Mouse (Mus musculus) megakaryocyte, embryonic 14.5 days (primary cell): Measurements from ENCODE around the gene Pak4. TPM values are rescaled to one million over a fixed set of nuclear protein-coding genes. Genes with fewer than 3 reads are reported as not detected.
"Not testable (repeated sequence)": the region's sequence is repeated elsewhere in the genome, so short reads cannot be mapped to it uniquely, and the experiment has no call there.

Source experiments
- H3K27me3 ChIP-seq: replicated peaks from 2 replicates; pipeline ENCODE3; 2012; ENCODE audit warnings: inconsistent platforms
- H3K36me3 ChIP-seq: replicated peaks from 2 replicates; pipeline ENCODE3; 2012; ENCODE audit warnings: low read length, inconsistent platforms, mixed read lengths
- H3K4me1 ChIP-seq: 2 replicates; pipeline ENCODE4 v1.6.1; 2012; ENCODE audit warnings: inconsistent platforms
- H3K4me3 ChIP-seq: replicated peaks from 2 replicates; pipeline ENCODE3; 2012; ENCODE audit warnings: moderate library complexity, mild to moderate bottlenecking, inconsistent platforms
- H3K9me3 ChIP-seq: 2 replicates; pipeline ENCODE4 v1.6.1; 2012; ENCODE audit warnings: inconsistent platforms
- FLI1 ChIP-seq: IDR thresholded peaks from 2 replicates; pipeline ENCODE4 v1.6.1; 2012; ENCODE audit warnings: low read length, inconsistent platforms, mixed read lengths
- GATA1 ChIP-seq: IDR thresholded peaks from 3 replicates; pipeline ENCODE4 v1.6.1; 2012; ENCODE audit warnings: mixed read lengths, low read length, inconsistent platforms, borderline replicate concordance
- polyA plus RNA-seq: library from polyadenylated mRNA; stranded (reverse); fragments of >175 nt; gene quantifications from 2 replicates; pipeline ENCODE4 v1.2.3, GENCODE M21; 2012; ENCODE audit warnings: low replicate concordance; ENCODE audit not compliant: insufficient read depth

Pak4 gene
- polyA plus RNA-seq, 1 experiment = 17.3 TPM

- peaks cover 26% of the 10 kb centered on the region for H3K27me3 ChIP-seq
- no peaks in the 10 kb centered on the region for H3K36me3 ChIP-seq
- peaks cover 26% of the 10 kb centered on the region for H3K4me1 ChIP-seq
- H3K9me3 ChIP-seq = no peaks in the 10 kb centered on the region
- TF ChIP-seq GATA1 = no peak
- no peak for TF ChIP-seq FLI1
- no peak overlapping the region for H3K4me3 ChIP-seq
Observed at GRCm38 (mm10) chr7:28605951-28606350, 8.0 kb upstream of the Pak4 start.

- H3K36me3 ChIP-seq, H3K4me3 ChIP-seq, H3K9me3 ChIP-seq: not testable (repeated sequence)
- H3K27me3 ChIP-seq = peaks cover 22% of the 10 kb centered on the region
- peaks cover 25% of the 10 kb centered on the region for H3K4me1 ChIP-seq
Observed at GRCm38 (mm10) chr7:28603788-28604187, 5.8 kb upstream of the Pak4 start.

- peaks cover 30% of the 10 kb centered on the region for H3K4me1 ChIP-seq
- H3K27me3 ChIP-seq = peaks cover 22% of the 10 kb centered on the region
- H3K4me3 ChIP-seq = no peak overlapping the region
- TF ChIP-seq FLI1 = no peak
- TF ChIP-seq GATA1 = no peak
- no peaks in the 10 kb centered on the region for H3K9me3 ChIP-seq
- H3K36me3 ChIP-seq = no peaks in the 10 kb centered on the region
Observed at GRCm38 (mm10) chr7:28603136-28603535, 5.2 kb upstream of the Pak4 start.

- H3K4me1 ChIP-seq = peaks cover 40% of the 10 kb centered on the region
- H3K27me3 ChIP-seq = peaks cover 12% of the 10 kb centered on the region
- peak overlapping the region; percentile 71 for H3K4me3 ChIP-seq
- H3K36me3 ChIP-seq = no peaks in the 10 kb centered on the region
- H3K9me3 ChIP-seq = no peaks in the 10 kb centered on the region
- TF ChIP-seq FLI1 (no peak), GATA1 (no peak)
Observed at GRCm38 (mm10) chr7:28601668-28602067, 3.7 kb upstream of the Pak4 start.

GRCm38 (mm10) chr7:28601029-28601428 lies 3.0 kb upstream of the Pak4 start:
- H3K9me3 ChIP-seq = no peaks in the 10 kb centered on the region
- H3K4me1 ChIP-seq = peaks cover 46% of the 10 kb centered on the region
- no peaks in the 10 kb centered on the region for H3K36me3 ChIP-seq
- H3K27me3 ChIP-seq = peaks cover 6% of the 10 kb centered on the region
- no peak overlapping the region for H3K4me3 ChIP-seq
- TF ChIP-seq GATA1 (no peak), FLI1 (no peak)

- no peak overlapping the region for H3K4me3 ChIP-seq
- no peaks in the 10 kb centered on the region for H3K9me3 ChIP-seq
- peaks cover 60% of the 10 kb centered on the region for H3K4me1 ChIP-seq
- TF ChIP-seq GATA1 = no peak
- H3K27me3 ChIP-seq = peaks cover 2% of the 10 kb centered on the region
- H3K36me3 ChIP-seq = peaks cover 3% of the 10 kb centered on the region
Observed at GRCm38 (mm10) chr7:28598951-28599350, 966 bp upstream of the Pak4 start.

- Histone ChIP-seq H3K9me3 (no peaks in the 10 kb centered on the region), H3K27me3 (peaks cover 7% of the 10 kb centered on the region), H3K36me3 (peaks cover 6% of the 10 kb centered on the region), H3K4me3 (peak overlapping the region; percentile 93), H3K4me1 (peaks cover 73% of the 10 kb centered on the region)
- TF ChIP-seq GATA1 = no peak
- TF ChIP-seq FLI1 = no peak
Observed at GRCm38 (mm10) chr7:28597277-28597570, 761 bp downstream of the Pak4 start.

GRCm38 (mm10) chr7:28596436-28597276 lies 1.3 kb downstream of the Pak4 start:
- Histone ChIP-seq H3K27me3 (peaks cover 7% of the 10 kb centered on the region), H3K9me3 (no peaks in the 10 kb centered on the region), H3K4me3 (peak overlapping the region; percentile 93), H3K36me3 (peaks cover 6% of the 10 kb centered on the region), H3K4me1 (peaks cover 77% of the 10 kb centered on the region)
- TF ChIP-seq FLI1 = no peak
- TF ChIP-seq GATA1 = no peak

GRCm38 (mm10) chr7:28595751-28596435 lies 2.1 kb downstream of the Pak4 start:
- Histone ChIP-seq H3K9me3 (no peaks in the 10 kb centered on the region), H3K4me3 (peak overlapping the region; percentile 44), H3K36me3 (peaks cover 6% of the 10 kb centered on the region), H3K4me1 (peaks cover 76% of the 10 kb centered on the region), H3K27me3 (peaks cover 7% of the 10 kb centered on the region)
- TF ChIP-seq FLI1 = no peak
- TF ChIP-seq GATA1 = no peak
